9 mouse cellular contexts compared by ENCODE assay signal in genomic region chr17:72889556-72890397, GRCm38 (mm10). TPM values are rescaled to one million over a fixed set of nuclear protein-coding genes. Genes with fewer than 3 reads are reported as not detected.
A peak's percentile ranks its signal among the peaks of the same experiment; 100 is the strongest.
DNase-seq lines count a peak whose midpoint lies in the region; ATAC-seq and TF ChIP-seq lines count a peak whose summit lies in the region.
"Had no signal": no experiment of that assay in that cellular context is flagged by ENCODE, and none has a peak within 500 bp of the region (broad histone marks: within the 10 kb centered on the region; RNA-seq: fewer than 3 reads in every experiment).

No protein-coding gene starts in this region.

- H3K27ac ChIP-seq in hindbrain, postnatal 0 days: peak overlapping the region; percentile 66

- peak; percentile 50 to 86 for DNase-seq in adrenal gland, adult (ENCODE audit: inconsistent age in 2 of 2, low spot score in 1 of 2)
- DNase-seq in adrenal gland, postnatal 4 days (ENCODE audit: low spot score in 2 of 2): no peak
- peak; percentile 82 to 84 for DNase-seq in cerebellum, postnatal 14 days
- peak; percentile 72 for DNase-seq in gastrocnemius, adult 18-20 months (ENCODE audit: low spot score)
- DNase-seq in hindbrain, postnatal 0 days (ENCODE audit: low spot score): peak; percentile 94
- peak; percentile 26 to 62 for DNase-seq in layer of hippocampus, postnatal 36 days
- peak; percentile 65 for DNase-seq in right cerebral cortex, postnatal 25 days

- peak; percentile 83 for TF ChIP-seq CTCF in hindbrain, postnatal 0 days (IDR thresholded peaks at IDR 0.05; ENCODE audit: low read depth)

- H3K9me3 ChIP-seq in hindbrain, postnatal 0 days (ENCODE audit: low read length): no peaks in the 10 kb centered on the region

- no peaks in the 10 kb centered on the region for H3K27me3 ChIP-seq in hindbrain, postnatal 0 days (ENCODE audit: insufficient read depth, low read length)

- H3K4me1 ChIP-seq in hindbrain, postnatal 0 days (ENCODE audit: insufficient read depth, low read length): no peaks in the 10 kb centered on the region

- 0 out of 2 replicates have a peak overlapping the region, but pooled peaks have one; percentile 12 for H3K4me2 ChIP-seq in hindbrain, postnatal 0 days (ENCODE audit: low read depth, low read length)

- H3K9ac ChIP-seq in hindbrain, postnatal 0 days (replicated peaks; ENCODE audit: low read length): no peak overlapping the region

- WGBS in hindbrain, postnatal 0 days: 15% methylated on average over 20 of the region's 20 CpGs

- peak; percentile 94 for ATAC-seq in hindbrain, postnatal 0 days
- ATAC-seq in megakaryocyte-erythroid progenitor cell, adult 5-6 weeks (replicated peaks; ENCODE audit: low FRiP score, low TSS enrichment, poor library complexity, severe bottlenecking): peak; percentile 89

- no peaks in the 10 kb centered on the region for H3K36me3 ChIP-seq in hindbrain, postnatal 0 days (ENCODE audit: insufficient read depth, low read length)

- no peak overlapping the region for H3K4me3 ChIP-seq in hindbrain, postnatal 0 days (ENCODE audit: low read length)
- H3K4me3 ChIP-seq: myocyte had no signal

RNA-seq across cellular contexts. Expression of gene Lbh, which starts 28.3 kb away (rescaled TPM):
- total RNA-seq in adrenal gland, postnatal 4 days (2021): 10 to 100 TPM; 69.9 to 88.9 TPM
- 1 to 10 TPM; 4.2 to 8.4 TPM for total RNA-seq in gastrocnemius, adult 18-20 months (2021)
- 79.4 and 103 TPM in 2 replicates for total RNA-seq in hindbrain, postnatal 0 days (2014; rRNA removed)
- polyA plus RNA-seq in hindbrain, postnatal 0 days (2015; fragmentation: Nextera tagmentation; extraction: Ambion mirVana): 4.3 and 4.6 TPM in 2 replicates
- total RNA-seq in layer of hippocampus, postnatal 36 days (2021): 10 to 100 TPM; 32.6 to 35.7 TPM
- total RNA-seq in megakaryocyte-erythroid progenitor cell, adult 5-6 weeks (2014; fragmentation: Nextera tagmentation): 5.4 and 7.4 TPM in 2 replicates
- total RNA-seq in megakaryocyte-erythroid progenitor cell, adult 5-6 weeks (2017): 3.9 and 4.4 TPM in 2 replicates

RNA-seq across cellular contexts. Expression of gene Ypel5, which starts 53.5 kb away (rescaled TPM):
- 10 to 100 TPM; 67.6 to 68.1 TPM for total RNA-seq in adrenal gland, postnatal 4 days (2021)
- total RNA-seq in gastrocnemius, adult 18-20 months (2021): 10 to 100 TPM; 30.2 to 30.7 TPM
- 45.1 and 47.1 TPM in 2 replicates for total RNA-seq in hindbrain, postnatal 0 days (2014; rRNA removed)
- polyA plus RNA-seq in hindbrain, postnatal 0 days (2015; fragmentation: Nextera tagmentation; extraction: Ambion mirVana): 107 and 110 TPM in 2 replicates
- 100 to 1,000 TPM in 1 of 2 experiments, 10 to 100 TPM in 1; 96.1 to 106 TPM for total RNA-seq in layer of hippocampus, postnatal 36 days (2021)
- total RNA-seq in megakaryocyte-erythroid progenitor cell, adult 5-6 weeks (2014; fragmentation: Nextera tagmentation): 6.6 and 13.3 TPM in 2 replicates
- 11.1 and 27.8 TPM in 2 replicates for total RNA-seq in megakaryocyte-erythroid progenitor cell, adult 5-6 weeks (2017)

Comparison
In these comparisons a context has a peak if more than half of its experiments do, and no peak if none do; other contexts are left out.
1. DNase-seq: peak in adrenal gland, adult (2 of 2), cerebellum, postnatal 14 days (2 of 2), gastrocnemius, adult 18-20 months (single experiment), hindbrain, postnatal 0 days (single experiment), layer of hippocampus, postnatal 36 days (2 of 2) and right cerebral cortex, postnatal 25 days (single experiment); none in adrenal gland, postnatal 4 days (0 of 2).